Mouse (Mus musculus): ENCODE data around the gene Phf24. TPM values are rescaled to one million over a fixed set of nuclear protein-coding genes. Genes with fewer than 3 reads are reported as not detected.
A peak's percentile ranks its signal among the peaks of the same experiment; 100 is the strongest.

Phf24 gene
- polyA plus RNA-seq, 1 experiment from 2014 or later = 1.1 TPM

DNA sequence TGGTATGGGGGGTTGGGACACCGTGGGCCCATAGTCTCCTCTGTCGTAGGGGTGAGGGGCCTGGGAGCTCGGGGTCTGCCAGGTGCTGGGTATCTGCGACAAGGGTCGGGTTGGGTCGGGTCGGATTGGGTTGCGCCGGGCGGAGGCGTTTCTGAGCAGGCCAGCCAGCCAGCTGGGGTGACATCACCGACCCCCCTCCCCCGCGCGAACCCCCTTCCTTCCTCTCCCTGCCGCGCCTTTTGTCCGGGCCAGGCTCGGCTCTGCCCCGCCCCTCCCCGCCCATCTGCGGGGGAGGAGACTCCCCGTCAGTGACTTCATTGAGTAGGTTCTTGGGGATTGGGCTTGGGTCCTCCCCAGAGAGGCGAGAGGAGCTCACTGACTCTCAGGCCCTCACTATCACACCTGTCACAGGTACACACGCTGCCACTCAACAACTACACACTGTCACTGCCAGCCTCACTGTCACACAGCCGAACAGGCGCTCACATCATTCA, 33.7 kb downstream of the Phf24 start:
- peak; percentile 73 for ATAC-seq (ENCODE audit: low FRiP score, low TSS enrichment)
- WGBS = under 1% methylated on average over 13 of the region's 27 CpGs
- H3K27me3 ChIP-seq (ENCODE audit: control insufficient read depth, insufficient read depth, low read length) = no peaks in the 10 kb centered on the region; the same call in 1 of the 2 replicates
- H3K9ac ChIP-seq (ENCODE audit: low read depth, low read length) = peak overlapping the region; percentile 78
- H3K4me1 ChIP-seq (ENCODE audit: control insufficient read depth, insufficient read depth, low read length) = peaks cover 17% of the 10 kb centered on the region; the same call in 1 of the 2 replicates
- H3K27ac ChIP-seq (ENCODE audit: low read depth, low read length) = peak overlapping the region; percentile 73; the same call in 1 of the 2 replicates
- H3K4me2 ChIP-seq (replicated peaks; ENCODE audit: low read depth, low read length) = peak overlapping the region; percentile 74
- no peaks in the 10 kb centered on the region for H3K9me3 ChIP-seq (ENCODE audit: control insufficient read depth, low read length)
- peak overlapping the region; percentile 88 for H3K4me3 ChIP-seq (ENCODE audit: low read length)
- H3K36me3 ChIP-seq (ENCODE audit: control insufficient read depth, insufficient read depth, low read length) = no peaks in the 10 kb centered on the region

DNA sequence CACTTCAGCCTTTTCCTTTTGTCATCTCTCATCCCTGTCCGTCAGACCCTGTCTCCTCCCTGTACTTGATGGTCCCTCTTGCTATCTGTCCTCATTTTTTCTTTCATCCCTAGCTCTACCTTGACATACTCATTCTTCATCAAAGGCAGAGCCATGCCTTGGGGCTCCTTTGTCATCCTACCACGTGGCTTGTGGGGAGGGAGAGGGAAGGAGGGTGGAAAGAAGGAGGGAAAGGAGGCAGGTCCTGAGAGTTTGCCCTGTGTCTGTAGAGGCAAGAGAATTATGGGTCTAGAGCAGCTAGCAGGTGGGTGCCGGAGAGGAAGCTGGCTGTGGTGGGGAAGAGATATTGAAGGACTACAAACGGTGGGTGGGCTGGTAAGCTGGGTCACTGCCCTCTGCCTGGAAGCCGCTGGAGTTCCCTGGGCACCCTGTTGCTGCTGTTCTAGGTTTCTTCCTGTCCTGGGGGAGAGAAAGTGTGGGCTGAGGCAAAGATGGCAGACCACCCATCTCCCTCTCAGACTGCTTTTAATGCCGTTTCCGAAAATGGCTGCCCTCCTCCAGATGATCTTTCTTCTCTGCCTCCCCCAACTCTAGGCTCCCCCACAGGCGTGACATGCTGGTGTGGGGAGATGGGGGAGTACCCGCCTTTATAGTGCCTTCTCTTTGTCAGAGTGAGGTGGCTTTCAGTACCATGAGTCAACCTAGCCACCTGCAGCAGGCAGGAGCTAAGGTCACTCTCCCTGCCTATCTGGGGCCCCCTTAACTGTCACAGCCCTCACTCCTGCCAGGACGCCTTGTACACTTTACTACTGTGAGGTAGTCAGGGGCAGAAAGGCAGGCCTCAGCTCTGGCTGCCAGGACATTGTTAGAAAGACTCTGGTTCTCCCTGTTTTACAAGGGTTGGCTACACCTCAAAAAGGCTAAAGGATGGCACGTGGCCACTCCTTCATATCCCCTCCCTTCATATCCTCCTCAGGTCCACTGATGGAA, 35.0 kb downstream of the Phf24 start:
- peak overlapping the region; percentile 7; the same call in 1 of the 2 replicates for H3K9ac ChIP-seq (ENCODE audit: low read depth, low read length)
- no peaks in the 10 kb centered on the region for H3K9me3 ChIP-seq (ENCODE audit: control insufficient read depth, low read length)
- 38% methylated on average over 11 of the region's 11 CpGs for WGBS
- peaks cover 17% of the 10 kb centered on the region; the same call in 1 of the 2 replicates for H3K4me1 ChIP-seq (ENCODE audit: control insufficient read depth, insufficient read depth, low read length)
- H3K27me3 ChIP-seq (ENCODE audit: control insufficient read depth, insufficient read depth, low read length) = no peaks in the 10 kb centered on the region; the same call in 1 of the 2 replicates
- H3K4me2 ChIP-seq (replicated peaks; ENCODE audit: low read depth, low read length) = no peak overlapping the region; the same call in 1 of the 2 replicates
- no peak overlapping the region for H3K4me3 ChIP-seq (ENCODE audit: low read length)
- no peak overlapping the region for H3K27ac ChIP-seq (ENCODE audit: low read depth, low read length)
- ATAC-seq (ENCODE audit: low FRiP score, low TSS enrichment) = no peak
- no peaks in the 10 kb centered on the region; the same call in 1 of the 2 replicates for H3K36me3 ChIP-seq (ENCODE audit: control insufficient read depth, insufficient read depth, low read length)

DNA sequence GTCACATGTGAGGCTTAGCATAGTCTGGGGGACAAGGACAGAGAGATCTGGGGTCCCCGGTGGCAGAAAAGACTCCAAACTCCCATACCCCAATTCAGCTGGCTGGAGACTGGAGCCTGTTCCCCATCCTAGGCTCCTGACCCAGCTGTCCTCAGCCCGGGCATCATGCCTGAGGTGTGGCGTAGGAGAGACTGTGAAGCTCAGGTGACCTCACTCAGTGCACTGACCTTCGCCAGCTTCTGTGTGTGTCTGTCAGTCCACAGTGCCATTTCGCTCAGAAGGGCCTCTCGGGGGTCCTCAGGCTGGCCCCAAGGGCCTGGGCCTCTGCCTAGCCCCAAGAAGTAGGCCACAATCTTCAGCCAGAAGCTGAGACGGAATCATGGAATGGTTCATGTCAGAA, 36.1 kb downstream of the Phf24 start:
- H3K4me3 ChIP-seq (ENCODE audit: low read length) = no peak overlapping the region
- no peaks in the 10 kb centered on the region for H3K27me3 ChIP-seq (ENCODE audit: control insufficient read depth, insufficient read depth, low read length)
- no peak for ATAC-seq (ENCODE audit: low FRiP score, low TSS enrichment)
- 76% methylated on average over 7 of the region's 7 CpGs for whole genome bisulfite sequencing
- no peak overlapping the region for H3K27ac ChIP-seq (ENCODE audit: low read depth, low read length)
- no peaks in the 10 kb centered on the region for H3K9me3 ChIP-seq (ENCODE audit: control insufficient read depth, low read length)
- no peak overlapping the region for H3K9ac ChIP-seq (ENCODE audit: low read depth, low read length)
- peaks cover 10% of the 10 kb centered on the region for H3K36me3 ChIP-seq (ENCODE audit: control insufficient read depth, insufficient read depth, low read length)
- peaks cover 17% of the 10 kb centered on the region; the same call in 1 of the 2 replicates for H3K4me1 ChIP-seq (ENCODE audit: control insufficient read depth, insufficient read depth, low read length)
- no peak overlapping the region for H3K4me2 ChIP-seq (replicated peaks; ENCODE audit: low read depth, low read length)

DNA sequence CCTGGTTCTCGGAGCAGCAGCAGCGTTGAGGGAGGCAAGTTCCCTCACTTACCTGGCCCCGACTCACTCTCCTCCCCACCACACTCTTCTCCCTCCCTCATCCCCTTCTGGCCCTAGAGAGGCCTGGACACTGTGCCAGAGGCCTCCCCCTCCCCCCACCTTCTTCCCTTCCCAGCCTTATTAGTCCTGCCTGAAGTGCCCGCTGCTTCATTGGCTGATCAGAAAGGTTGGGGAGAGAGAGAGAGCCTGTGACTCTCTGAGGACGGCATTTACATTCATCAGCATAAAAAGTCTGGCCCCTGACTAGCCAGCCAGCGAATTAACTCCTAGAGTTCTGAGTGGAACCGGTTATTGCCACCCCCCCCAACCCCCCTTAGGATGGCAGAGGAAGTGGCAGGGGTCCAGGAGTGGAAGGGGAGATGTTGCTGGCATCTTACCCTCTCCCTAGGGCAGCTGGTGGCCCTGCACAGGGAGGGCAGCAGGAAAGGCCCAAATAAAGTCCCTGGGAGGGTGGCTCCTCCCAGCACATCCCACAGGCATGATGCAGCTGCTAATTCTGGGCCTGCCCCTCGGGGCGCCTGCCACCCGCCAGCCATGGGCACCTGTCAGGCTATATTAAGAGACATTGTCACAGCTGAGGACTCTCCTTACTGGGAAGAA, 37.1 kb downstream of the Phf24 start:
- 25% methylated on average over 10 of the region's 10 CpGs for WGBS
- H3K9ac ChIP-seq (ENCODE audit: low read depth, low read length) = no peak overlapping the region
- no peak overlapping the region for H3K4me2 ChIP-seq (replicated peaks; ENCODE audit: low read depth, low read length)
- peaks cover 15% of the 10 kb centered on the region for H3K36me3 ChIP-seq (ENCODE audit: control insufficient read depth, insufficient read depth, low read length)
- no peaks in the 10 kb centered on the region for H3K27me3 ChIP-seq (ENCODE audit: control insufficient read depth, insufficient read depth, low read length)
- peaks cover 17% of the 10 kb centered on the region; the same call in 1 of the 2 replicates for H3K4me1 ChIP-seq (ENCODE audit: control insufficient read depth, insufficient read depth, low read length)
- H3K4me3 ChIP-seq (ENCODE audit: low read length) = no peak overlapping the region
- ATAC-seq (ENCODE audit: low FRiP score, low TSS enrichment) = no peak
- no peaks in the 10 kb centered on the region for H3K9me3 ChIP-seq (ENCODE audit: control insufficient read depth, low read length)
- H3K27ac ChIP-seq (ENCODE audit: low read depth, low read length) = no peak overlapping the region

DNA sequence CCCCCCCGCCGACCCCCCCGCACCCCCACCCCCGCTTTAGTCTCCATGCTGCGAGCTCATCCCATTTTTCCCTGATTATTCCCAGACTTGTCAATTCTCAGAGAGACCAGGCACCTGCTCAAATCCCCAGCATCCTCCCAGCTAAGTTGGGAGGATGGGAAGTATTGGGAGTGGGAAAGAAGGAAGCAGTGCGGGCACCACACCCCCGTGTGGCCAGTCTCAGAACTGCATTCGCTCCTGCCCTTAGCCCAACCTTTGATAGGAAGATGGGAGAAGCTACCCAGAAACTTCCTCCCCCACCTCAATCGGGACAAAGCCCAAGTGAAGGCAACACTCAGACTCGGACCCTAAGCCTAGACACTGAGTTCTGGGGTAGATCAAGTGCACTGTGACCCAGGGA, 37.8 kb downstream of the Phf24 start:
- Histone ChIP-seq H3K4me2 (replicated peaks; ENCODE audit: low read depth, low read length) (no peak overlapping the region), H3K4me3 (ENCODE audit: low read length) (no peak overlapping the region), H3K36me3 (ENCODE audit: control insufficient read depth, insufficient read depth, low read length) (peaks cover 15% of the 10 kb centered on the region), H3K9ac (ENCODE audit: low read depth, low read length) (no peak overlapping the region), H3K9me3 (ENCODE audit: control insufficient read depth, low read length) (no peaks in the 10 kb centered on the region), H3K27me3 (ENCODE audit: control insufficient read depth, insufficient read depth, low read length) (no peaks in the 10 kb centered on the region), H3K27ac (ENCODE audit: low read depth, low read length) (no peak overlapping the region), H3K4me1 (ENCODE audit: control insufficient read depth, insufficient read depth, low read length) (peaks cover 10% of the 10 kb centered on the region; the same call in 1 of the 2 replicates)
- ATAC-seq (ENCODE audit: low FRiP score, low TSS enrichment) = no peak
- 6% methylated on average over 10 of the region's 10 CpGs for WGBS

DNA sequence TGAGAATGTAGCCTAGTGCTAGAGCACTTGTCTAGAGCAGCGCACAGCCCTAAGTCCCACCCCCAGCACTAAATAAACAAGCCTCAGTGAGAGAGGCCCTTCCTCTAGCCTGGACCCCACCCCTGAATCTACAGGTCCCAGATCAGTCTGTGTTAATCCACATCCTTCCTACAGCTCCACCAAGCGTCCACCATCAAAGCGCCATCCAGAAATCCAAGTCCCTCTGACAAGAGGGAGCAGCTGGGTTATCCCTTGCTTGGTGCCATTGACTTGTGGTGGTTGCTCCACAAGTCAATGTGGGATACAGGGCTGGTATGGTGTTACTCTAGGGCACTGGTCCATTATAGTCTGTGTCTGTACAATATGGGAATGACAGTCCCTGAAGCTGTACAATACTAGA, 38.7 kb downstream of the Phf24 start:
- WGBS = 94% methylated on average over 3 of the region's 3 CpGs
- Histone ChIP-seq H3K36me3 (ENCODE audit: control insufficient read depth, insufficient read depth, low read length) (peaks cover 15% of the 10 kb centered on the region), H3K27ac (ENCODE audit: low read depth, low read length) (no peak overlapping the region), H3K27me3 (ENCODE audit: control insufficient read depth, insufficient read depth, low read length) (no peaks in the 10 kb centered on the region), H3K9me3 (ENCODE audit: control insufficient read depth, low read length) (no peaks in the 10 kb centered on the region), H3K4me1 (ENCODE audit: control insufficient read depth, insufficient read depth, low read length) (peaks cover 9% of the 10 kb centered on the region; the same call in 1 of the 2 replicates), H3K4me2 (replicated peaks; ENCODE audit: low read depth, low read length) (no peak overlapping the region), H3K9ac (ENCODE audit: low read depth, low read length) (no peak overlapping the region), H3K4me3 (ENCODE audit: low read length) (no peak overlapping the region)
- no peak for ATAC-seq (ENCODE audit: low FRiP score, low TSS enrichment)

DNA sequence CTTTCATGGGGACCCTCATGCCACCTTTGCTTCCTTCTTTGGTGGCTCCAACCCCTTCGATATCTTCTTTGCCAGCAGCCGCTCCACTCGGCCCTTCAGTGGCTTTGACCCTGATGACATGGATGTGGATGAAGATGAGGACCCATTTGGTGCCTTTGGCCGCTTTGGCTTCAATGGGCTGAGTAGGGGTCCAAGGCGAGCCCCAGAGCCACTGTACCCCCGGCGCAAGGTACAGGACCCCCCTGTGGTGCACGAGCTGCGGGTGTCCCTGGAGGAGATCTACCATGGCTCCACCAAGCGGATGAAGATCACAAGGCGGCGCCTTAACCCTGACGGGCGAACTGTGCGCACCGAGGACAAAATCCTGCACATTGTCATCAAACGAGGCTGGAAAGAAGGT, 40.1 kb downstream of the Phf24 start:
- Histone ChIP-seq H3K27ac (ENCODE audit: low read depth, low read length) (no peak overlapping the region), H3K9ac (ENCODE audit: low read depth, low read length) (no peak overlapping the region), H3K4me3 (ENCODE audit: low read length) (no peak overlapping the region), H3K4me1 (ENCODE audit: control insufficient read depth, insufficient read depth, low read length) (0 out of 2 replicates have a peak, but pooled peaks cover 4% of the 10 kb centered on the region), H3K27me3 (ENCODE audit: control insufficient read depth, insufficient read depth, low read length) (no peaks in the 10 kb centered on the region), H3K9me3 (ENCODE audit: control insufficient read depth, low read length) (no peaks in the 10 kb centered on the region), H3K4me2 (replicated peaks; ENCODE audit: low read depth, low read length) (no peak overlapping the region), H3K36me3 (ENCODE audit: control insufficient read depth, insufficient read depth, low read length) (peaks cover 15% of the 10 kb centered on the region)
- no peak for ATAC-seq (ENCODE audit: low FRiP score, low TSS enrichment)
- WGBS = 94% methylated on average over 17 of the region's 17 CpGs

DNA sequence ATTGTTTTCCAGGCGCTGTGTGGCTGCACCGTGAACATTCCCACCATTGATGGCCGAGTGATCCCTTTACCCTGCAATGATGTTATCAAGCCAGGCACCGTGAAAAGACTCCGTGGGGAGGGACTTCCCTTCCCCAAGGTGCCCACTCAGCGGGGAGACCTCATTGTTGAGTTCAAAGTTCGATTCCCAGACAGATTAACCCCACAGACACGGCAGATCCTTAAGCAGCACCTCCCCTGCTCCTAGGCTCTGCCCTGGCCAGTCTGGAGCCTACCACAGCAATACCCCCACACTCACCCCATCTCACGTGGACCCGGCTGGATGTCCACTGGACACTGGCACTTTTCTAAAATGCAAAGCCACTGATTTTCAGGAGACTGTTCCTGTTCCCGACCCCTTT, 40.8 kb downstream of the Phf24 start:
- H3K9ac ChIP-seq (ENCODE audit: low read depth, low read length) = no peak overlapping the region
- 68% methylated on average over 11 of the region's 11 CpGs for WGBS
- no peak overlapping the region for H3K4me2 ChIP-seq (replicated peaks; ENCODE audit: low read depth, low read length)
- no peaks in the 10 kb centered on the region for H3K9me3 ChIP-seq (ENCODE audit: control insufficient read depth, low read length)
- H3K36me3 ChIP-seq (ENCODE audit: control insufficient read depth, insufficient read depth, low read length) = peaks cover 15% of the 10 kb centered on the region
- H3K4me3 ChIP-seq (ENCODE audit: low read length) = no peak overlapping the region
- ATAC-seq (ENCODE audit: low FRiP score, low TSS enrichment) = no peak
- H3K27ac ChIP-seq (ENCODE audit: low read depth, low read length) = no peak overlapping the region
- no peaks in the 10 kb centered on the region for H3K27me3 ChIP-seq (ENCODE audit: control insufficient read depth, insufficient read depth, low read length)
- H3K4me1 ChIP-seq (ENCODE audit: control insufficient read depth, insufficient read depth, low read length) = no peaks in the 10 kb centered on the region

All from kidney, embryonic 14.5 days (tissue).